Mouse (Mus musculus) T-helper 2 cell (primary cell): ENCODE data around the gene Crygd.
"Not testable (repeated sequence)": the region's sequence is repeated elsewhere in the genome, so short reads cannot be mapped to it uniquely, and the experiment has no call there.

Experiments
- in situ Hi-C: fragments of 300-600 bp; cut with MboI, MseI; formaldehyde crosslinking; loops from one replicate; pipeline ENCODE4 v1.15.1; 2025; ENCODE audit warnings: high pct_unique_total_duplicates

Crygd gene

DNA sequence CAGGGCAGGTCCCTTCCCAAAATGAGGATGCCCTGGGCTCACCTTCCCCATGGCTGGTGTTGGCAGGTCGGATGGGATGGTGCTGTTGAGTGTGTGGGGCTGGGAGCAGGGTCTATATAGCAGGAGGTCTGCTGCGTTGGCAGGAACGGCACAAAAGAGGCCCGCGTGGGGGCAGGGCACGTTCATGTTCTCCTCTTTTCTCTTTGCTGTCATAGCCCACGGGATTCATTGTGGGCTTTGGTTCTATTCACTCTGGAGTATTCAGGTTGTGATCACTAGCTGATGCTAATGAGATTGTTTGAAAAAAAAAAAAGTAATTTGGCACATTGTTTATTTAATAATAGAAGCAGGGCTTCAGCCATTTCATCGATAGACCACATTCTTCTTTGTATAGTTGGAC, at the start of gene Crygd:
Crygd (minus strand) TSS at position 101 of the 400 bp plus-strand sequence.
- in situ Hi-C loops: no loop called here

GRCm38 (mm10) chr1:65112807-65113196, 49.5 kb upstream of the Crygd start:
- in situ Hi-C loops: no loop called here

GRCm38 (mm10) chr1:65112031-65112806, 49.0 kb upstream of the Crygd start:
- in situ Hi-C loops: no loop called here

DNA sequence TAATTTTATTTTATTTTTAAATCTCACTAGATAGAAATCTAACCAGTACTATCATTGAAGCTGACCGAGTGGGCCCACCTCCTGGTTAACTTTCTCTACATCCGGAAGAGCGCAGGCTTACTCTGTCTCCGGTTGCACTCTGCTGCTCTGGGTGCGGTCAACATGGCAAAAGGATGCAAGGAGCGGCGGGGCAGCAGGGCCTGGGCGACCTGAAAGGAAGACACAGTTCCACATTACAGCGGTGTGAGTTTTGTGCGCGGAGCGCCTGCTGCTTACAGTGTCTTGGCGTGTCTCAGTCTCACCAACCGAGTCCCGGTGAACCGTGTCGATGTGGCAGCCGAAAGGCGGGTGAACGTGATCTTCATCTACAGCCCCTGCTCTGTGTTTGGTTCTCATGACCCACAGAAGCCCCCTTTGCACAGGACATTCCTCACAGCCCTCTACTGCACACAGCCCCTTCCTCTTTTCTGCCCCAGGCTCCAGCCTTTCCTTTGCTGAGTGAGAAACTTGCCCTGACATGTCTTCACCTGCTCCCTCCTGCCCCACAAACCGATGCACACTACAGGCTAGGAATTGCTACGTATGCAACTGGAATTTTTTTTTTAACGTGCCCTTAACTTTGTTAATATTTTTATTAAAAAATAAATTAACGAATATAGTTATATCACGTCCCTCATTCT, 46.6 kb upstream of the Crygd start:
- in situ Hi-C loops: no loop called here

GRCm38 (mm10) chr1:65109196-65109595, 45.9 kb upstream of the Crygd start:
- in situ Hi-C loops: no loop called here

DNA sequence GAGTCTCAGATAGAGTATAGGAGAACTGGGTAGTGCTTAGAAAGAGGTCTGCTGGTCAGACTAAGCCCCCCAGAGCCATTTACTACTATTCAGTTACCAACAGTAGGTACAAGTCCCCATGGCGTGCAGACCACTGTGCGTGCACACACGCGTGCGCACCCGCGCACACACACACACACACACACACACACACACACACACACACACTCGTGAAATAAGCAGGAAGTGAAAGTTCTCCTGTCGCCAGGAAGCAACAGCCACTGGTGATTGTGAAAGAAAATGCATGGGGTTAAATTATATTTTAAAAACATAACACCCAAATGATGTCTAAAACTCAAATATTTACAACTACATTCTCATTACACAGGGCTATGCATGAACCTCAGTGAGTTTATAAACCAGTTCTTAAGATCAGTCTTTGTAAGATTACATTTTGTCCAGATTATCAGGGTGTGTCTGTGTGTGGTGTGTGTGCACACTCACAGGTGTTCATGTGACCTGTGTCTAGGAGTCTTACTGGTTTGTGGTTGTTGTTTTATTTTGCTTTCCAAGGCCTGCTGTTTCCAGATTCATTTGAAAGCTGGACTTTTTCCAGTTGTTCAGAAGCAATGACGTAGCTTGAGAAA, 44.5 kb upstream of the Crygd start:
- in situ Hi-C loops: no loop called here

- in situ Hi-C loops: no loop called here
Measured at GRCm38 (mm10) chr1:65103273-65103672, 40.0 kb upstream of the Crygd start, which contains the start of gene Cryga. Gene Cryga (minus strand): TSS chr1:65103373.

GRCm38 (mm10) chr1:65096953-65097352, 33.7 kb upstream of the Crygd start:
- in situ Hi-C loops: no loop called here

DNA sequence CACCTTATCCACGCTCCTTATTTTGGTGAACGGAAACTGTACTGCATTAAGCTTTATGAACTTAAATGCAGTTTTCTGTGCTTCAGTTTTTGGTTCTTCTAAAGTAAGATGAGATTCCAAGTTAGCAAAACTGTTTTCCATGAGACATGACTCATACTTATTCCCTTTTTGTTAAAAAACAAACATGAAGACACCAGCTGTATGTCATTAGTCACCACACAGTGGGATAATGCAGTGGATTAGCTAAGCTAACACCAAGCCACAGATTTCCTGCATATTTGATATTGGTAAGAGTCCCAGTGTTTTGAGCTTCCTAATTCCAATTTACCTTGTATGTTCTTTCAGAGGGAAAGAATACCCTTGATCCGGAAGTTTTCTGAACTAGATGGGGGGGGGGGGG, 28.3 kb upstream of the Crygd start:
- in situ Hi-C loops: no loop called here

DNA sequence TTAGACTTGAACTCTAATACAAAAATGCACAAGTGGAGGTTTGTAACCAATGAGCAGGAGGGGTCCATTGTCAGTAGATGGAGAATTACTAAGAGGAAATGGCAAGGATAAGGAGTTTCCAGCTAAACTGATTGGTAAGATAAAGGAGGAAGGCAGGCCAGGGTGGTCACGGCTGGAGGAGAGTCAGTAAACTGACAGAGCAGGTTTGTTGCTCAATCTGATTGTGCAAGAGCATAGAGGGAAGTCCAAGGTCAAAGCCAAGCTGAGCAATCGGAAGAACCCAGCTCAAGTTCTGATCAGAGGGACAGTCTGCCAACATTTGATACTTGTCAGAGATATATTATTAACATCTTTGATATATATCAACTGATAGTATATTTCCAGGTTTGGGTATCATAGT, 27.1 kb upstream of the Crygd start:
- in situ Hi-C loops: no loop called here

DNA sequence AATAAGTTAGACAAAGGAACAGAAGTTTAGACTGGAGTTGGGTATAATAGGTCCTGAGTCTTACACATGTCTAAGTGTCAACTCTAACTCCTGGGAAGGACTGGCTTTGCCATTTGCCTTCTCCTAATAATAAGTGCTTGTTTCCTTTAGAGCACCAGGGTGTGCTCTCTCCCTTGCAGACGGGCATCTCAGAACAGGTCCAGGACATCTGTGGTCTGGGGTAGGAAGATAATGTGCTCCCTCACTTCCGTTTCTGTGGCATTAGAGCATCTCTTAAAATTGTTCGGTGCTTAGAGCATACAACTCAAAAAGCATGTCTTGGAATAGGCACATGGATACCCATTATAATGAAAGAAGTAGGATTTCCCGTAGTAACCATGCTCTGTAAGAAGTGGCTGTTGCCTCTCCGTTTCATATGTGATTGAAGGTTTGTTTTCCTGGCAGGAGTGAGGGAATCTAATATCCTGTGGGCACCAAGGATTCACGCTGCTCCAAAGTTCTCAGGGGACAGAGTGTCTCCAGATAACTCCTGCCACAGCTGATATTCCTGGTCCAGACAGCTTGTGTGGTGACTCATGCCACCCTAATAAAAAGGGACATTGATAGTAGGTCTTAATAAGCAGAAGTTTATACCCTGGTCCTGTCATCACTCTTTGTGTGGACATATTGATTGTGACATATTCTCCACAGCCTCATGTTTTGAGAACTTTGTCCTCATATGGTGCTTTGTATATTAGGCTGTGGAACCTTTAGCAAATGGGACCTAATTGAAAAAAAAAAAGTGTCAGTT, 25.5 kb upstream of the Crygd start:
- in situ Hi-C loops: no loop called here

GRCm38 (mm10) chr1:65082188-65082587, 18.9 kb upstream of the Crygd start, which contains the start of gene Crygb:
Gene Crygb (minus strand): TSS chr1:65082288.
- in situ Hi-C loops: no loop called here

DNA sequence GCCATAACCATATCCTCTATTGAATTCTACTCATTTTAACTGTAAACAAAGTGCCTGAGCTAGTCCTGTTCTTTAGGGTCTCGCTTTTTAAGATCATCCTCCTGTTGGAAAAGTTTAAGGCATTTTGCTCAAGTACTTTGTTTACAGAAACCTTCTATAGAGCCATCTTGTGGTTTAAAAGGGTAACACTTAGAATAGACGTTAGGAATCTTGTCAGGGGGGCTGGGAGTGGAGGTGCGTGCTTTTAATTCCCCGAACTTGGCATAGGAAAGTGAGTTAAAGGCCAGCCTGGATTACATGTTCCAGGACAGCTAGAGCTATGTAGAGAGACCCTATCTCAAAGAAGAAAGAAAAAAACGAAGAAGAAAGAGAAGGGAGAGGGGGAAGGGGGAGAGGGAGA, 12.4 kb upstream of the Crygd start:
- in situ Hi-C loops: no loop called here

- in situ Hi-C loops: no loop called here
Measured at GRCm38 (mm10) chr1:65073589-65073988, 10.3 kb upstream of the Crygd start, which contains the start of gene Crygc. Gene Crygc (minus strand): TSS chr1:65073689.

DNA sequence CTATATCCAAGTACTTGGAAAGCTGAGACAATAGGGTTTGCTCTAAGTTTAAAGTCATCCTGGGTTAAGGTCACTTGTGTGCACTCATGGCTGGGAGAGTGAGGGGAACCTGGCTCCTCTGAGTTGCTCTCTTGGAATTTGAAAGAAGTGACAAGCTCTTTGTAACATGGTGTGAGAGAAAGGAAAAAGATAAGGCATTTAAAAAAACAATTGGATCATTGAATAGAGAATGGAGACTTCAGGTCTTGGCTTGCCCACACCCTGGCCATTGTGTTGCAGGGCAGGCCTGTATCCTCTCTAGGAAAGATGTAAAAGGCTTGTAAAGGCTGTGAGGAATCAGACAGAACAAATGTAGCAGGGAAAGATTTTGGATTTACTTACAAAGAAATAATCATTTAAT, 4.6 kb upstream of the Crygd start:
- in situ Hi-C loops: no loop called here

GRCm38 (mm10) chr1:65064201-65064600, 949 bp upstream of the Crygd start:
- in situ Hi-C loops: no loop called here

DNA sequence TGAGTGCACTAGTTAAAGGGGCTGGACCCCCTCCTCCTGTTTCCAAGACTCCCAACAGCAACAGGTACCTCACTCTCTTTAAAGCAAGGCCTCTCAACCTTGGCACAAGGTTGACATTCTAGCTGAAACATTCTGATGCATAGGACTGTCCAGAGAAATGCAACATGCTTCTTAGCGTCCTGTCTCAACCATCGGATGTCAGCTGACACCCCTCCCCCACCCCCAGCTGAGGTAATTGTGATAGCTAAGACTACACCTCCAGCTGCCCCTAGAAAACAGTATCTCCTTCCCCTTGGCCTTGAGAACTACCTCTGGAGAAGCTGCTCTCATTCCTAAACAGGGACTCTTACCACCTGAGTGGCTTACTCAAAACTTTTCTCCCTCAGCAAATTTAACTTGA, 11.1 kb downstream of the Crygd start:
- in situ Hi-C loops: no loop called here

DNA sequence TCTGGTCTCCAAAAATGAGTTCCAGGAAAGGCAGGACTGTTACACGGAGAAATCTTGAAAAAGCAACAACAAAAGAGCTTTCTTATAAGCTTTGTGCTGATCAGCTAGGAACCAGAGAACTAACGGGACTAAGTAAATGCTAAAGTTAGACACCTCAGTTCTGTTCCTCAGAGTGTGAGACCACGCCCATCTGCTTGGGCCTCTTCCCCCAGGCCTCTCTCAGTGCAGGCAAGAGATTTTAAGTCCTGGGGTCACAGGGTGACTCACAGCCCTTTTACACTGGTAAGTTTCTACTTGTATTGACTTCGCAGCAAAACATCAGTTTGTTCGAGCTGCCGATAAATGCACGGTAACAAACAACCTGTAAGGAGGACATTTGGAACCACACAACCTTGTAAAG, 11.6 kb downstream of the Crygd start:
- in situ Hi-C loops: no loop called here

DNA sequence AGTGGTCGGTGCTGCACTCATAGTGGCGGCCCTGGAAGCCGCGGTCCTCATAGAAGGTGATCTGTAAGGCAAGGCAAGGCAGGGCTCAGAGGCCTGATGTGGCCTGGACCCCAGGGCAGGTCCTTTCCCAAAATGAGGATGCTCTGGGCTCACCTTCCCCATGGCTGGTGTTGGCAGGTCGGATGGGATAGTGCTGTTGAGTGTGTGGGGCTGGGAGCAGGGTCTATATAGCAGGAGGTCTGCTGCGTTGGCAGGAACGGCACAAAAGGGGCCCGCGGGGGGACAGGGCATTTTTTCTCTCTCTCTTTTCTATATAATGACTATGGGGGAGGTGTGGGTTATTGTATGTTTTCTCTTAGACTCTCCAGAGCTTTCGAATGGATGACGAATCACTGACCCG, 12.3 kb downstream of the Crygd start, which contains the start of gene Cryge:
Cryge (minus strand) TSS at position 198 of the 400 bp plus-strand sequence.
- in situ Hi-C loops: not testable (repeated sequence)

- in situ Hi-C loops: loop anchor here (10.0 kb wide), 1 partner anchor 1966 kb away; no protein-coding TSS in a partner anchor
Measured at GRCm38 (mm10) chr1:65048781-65049180, 14.5 kb downstream of the Crygd start.

GRCm38 (mm10) chr1:65046401-65047109, 16.7 kb downstream of the Crygd start:
- in situ Hi-C loops: loop anchor here (10.0 kb wide), 1 partner anchor 1968 kb away; no protein-coding TSS in a partner anchor
